Mouse (Mus musculus): ENCODE measurements around the gene Slc29a1.

Gene Slc29a1

DNA sequence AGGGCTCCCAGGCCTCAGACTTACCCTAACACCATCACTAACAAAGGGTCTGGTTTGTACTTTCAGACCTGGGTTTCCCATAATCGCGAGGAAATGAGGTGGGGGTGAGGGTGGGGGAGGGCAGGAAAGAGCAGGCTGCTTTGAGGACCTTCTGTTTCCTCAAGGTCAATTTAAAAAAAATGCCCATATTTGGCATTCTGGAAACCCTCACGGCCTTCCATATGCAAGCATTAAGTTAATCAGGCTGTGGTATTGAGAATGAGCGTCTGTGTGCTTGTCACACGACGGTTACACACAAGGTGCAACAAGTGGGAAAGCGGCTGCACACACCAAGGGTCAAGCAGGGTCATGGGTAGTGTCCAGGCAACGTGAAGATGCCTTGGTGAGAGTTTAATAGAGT lies 12.6 kb upstream of the Slc29a1 start:
- no peak for DNase-seq (ENCODE audit: low read depth, low spot score)

- no peak for DNase-seq (ENCODE audit: low read depth, low spot score)
These were observed 10.9 kb upstream of the Slc29a1 start for GRCm38 (mm10) chr17:45610144-45610866.

GRCm38 (mm10) chr17:45608396-45608795 lies 9.0 kb upstream of the Slc29a1 start:
- no peak for DNase-seq (ENCODE audit: low read depth, low spot score)

- no peak for DNase-seq (ENCODE audit: low read depth, low spot score)
These were observed 7.8 kb upstream of the Slc29a1 start for GRCm38 (mm10) chr17:45606992-45607879.

DNA sequence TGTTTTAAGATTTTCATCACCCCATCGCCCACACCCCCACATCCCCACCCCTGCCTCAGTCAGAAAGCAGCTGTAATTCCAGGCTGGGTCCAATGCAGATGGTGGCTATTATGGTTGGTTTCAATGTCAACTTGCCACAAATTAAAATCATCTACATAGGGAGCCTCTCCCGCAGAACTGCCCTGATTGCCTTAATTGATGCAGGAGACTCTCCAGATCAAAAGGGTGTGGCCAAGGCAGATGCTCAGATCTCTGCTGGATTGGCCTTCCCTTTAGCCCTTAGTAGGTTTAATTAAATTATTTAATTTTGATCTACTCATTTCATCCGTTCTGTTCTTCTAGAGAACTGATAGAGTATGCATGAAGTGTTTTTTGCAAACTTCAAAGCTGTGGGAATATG lies 3.6 kb upstream of the Slc29a1 start:
- no peak for DNase-seq (ENCODE audit: low read depth, low spot score)

DNA sequence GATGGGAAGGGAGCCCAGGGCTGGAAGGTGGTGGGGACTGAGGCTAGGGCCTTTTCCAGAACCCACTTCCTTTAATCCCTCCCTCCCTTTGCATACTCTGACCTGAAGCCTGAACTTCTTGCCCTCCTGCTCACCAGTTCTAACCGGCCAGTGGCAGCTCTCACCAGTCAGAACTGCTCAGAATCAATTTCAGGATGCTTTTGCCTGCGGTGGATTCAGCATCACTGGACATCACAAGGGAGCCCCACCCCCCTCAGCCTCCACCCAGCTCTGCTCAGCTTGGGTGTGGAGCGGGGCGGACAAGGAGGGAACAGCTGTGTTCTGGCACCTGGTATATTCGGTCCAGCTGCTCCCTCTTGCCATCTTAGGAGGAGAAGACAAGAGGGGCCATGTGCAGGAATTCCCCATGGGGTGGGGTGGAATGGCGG lies 2.5 kb upstream of the Slc29a1 start, which contains the start of gene Mymx:
Mymx (minus strand) TSS at position 226 of the 428 bp plus-strand sequence.
- DNase-seq (ENCODE audit: low read depth, low spot score) = no peak

- DNase-seq (ENCODE audit: low read depth, low spot score) = no peak
These were observed 1.9 kb upstream of the Slc29a1 start for GRCm38 (mm10) chr17:45601325-45601724.

DNA sequence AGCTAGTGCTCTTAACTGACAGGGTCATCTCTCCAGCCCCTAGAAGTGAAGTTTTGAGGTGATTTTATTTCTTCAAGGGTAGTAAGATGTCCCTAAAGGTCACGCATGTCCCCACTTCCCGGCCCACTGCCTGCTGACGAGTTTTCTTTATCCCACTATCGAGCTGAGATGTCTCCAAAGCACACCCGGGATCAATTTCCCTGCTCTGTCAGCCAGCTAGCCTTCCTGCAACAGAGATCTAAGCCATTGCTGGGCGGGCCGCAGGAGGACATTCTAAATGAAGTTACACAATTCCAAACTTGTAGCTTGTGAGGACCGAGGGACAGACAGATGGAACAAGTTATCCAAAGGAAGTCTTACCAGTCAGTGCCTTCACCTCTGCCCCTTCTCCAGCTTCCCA lies 861 bp upstream of the Slc29a1 start:
- DNase-seq (ENCODE audit: low read depth, low spot score) = no peak

GRCm38 (mm10) chr17:45598891-45599290 lies 515 bp downstream of the Slc29a1 start:
- DNase-seq (ENCODE audit: low read depth, low spot score) = no peak

- no peak for DNase-seq (ENCODE audit: low read depth, low spot score)
These were observed 1.0 kb downstream of the Slc29a1 start for GRCm38 (mm10) chr17:45598376-45598775.

GRCm38 (mm10) chr17:45597787-45598186 lies 1.6 kb downstream of the Slc29a1 start:
- peak; percentile 36 for DNase-seq (ENCODE audit: low read depth, low spot score)

DNA sequence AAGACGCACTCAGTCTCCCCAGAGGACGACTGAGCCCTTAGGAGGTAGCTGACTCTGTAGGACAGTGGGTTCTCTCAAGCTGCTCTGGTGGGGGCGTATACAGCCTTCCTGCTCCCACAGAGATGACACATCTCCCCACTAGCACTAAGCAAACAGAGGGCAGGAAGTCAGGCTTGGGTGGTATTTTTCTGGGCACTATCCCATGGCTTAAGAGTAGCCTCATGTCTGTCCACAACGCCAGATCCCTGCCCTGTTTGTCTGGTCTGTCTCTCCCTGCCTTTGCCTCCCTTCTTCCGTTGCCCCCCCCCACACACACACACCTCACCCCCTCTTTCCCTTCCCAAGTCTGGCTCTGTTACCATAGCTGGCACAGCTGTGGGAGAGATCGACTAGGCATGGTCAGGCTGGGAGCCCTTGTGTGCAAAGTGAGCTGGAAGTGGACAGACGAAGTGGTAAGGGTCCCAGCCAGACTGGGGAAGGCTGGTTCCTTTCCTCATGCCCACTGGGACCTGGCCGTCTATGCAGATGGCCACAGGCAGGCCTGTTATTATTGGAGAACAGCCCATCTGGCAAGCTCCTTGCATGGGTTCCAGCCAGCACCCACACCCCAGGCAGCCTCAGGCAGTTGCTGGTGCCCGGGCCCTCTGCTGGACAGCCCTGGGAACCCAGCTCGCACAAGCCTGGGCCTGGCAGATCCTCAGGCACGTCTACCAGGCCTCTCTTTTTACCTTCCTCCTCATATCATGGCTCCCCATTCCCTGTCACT lies 2.6 kb downstream of the Slc29a1 start:
- peak; percentile 65 for DNase-seq (ENCODE audit: low read depth, low spot score)

- no peak for DNase-seq (ENCODE audit: low read depth, low spot score)
These were observed 3.5 kb downstream of the Slc29a1 start for GRCm38 (mm10) chr17:45595736-45596390.

DNA sequence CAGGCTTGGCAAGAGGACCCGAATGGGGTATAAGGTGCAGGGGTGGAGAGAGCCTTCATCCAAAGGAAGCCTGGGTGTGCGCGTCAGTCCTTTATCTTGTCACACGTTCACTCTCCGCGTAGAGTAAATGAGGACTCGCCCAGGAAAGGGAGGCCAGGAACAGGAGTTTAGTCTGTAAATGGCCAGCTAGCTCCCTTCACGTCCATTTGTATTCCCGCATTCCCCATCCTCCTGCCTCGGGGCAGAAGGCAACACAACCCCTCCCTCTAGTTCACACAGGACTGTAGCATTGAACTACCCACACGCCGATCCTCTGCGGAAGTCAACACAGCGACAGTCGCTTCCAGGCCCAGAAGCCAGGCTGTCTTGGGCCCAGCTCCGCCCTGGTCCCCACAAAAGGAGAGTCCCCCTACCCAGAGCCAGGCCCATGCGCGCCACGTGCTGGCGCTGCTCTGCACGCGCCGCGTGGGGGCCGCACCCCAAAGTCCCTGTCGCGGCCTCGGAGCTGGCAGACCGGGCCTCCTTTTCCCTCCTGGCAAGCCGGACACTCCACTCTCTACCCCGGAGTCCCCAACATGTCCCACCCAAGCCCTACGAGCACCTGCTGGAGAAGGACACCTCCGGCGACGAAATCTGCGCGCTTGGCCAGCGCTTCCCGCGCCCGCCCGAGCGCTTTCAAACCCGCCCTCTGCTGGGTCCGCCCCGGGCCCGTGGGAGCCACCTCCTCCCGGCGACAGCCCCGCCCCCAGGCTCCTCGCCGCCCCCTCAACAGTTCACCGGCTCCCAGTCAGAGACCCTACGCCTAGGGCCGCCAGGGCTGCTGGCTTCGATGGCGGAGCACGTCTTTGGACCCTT lies 4.3 kb downstream of the Slc29a1 start:
- peak; percentile 81 for DNase-seq (ENCODE audit: low read depth, low spot score)

DNA sequence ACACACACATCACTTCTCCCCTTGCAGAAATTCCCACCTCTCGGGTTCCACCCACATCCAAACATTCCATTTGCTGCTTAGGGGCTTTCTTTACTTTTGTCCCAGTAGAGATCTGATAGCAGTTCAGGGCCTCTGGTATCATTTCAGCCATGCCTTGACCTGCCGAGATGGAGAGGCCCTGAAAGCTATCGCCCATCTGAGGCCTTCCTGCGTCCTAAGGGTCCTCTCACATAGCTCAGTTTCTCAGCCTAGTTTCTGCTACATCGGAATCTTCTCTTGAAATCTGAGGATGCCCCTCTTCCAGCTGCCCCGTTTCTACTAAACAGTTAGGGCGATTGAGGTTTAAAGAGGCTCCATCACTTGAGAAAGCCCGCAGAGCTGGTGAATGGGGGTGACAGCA lies 5.2 kb downstream of the Slc29a1 start:
- DNase-seq (ENCODE audit: low read depth, low spot score) = peak; percentile 47

GRCm38 (mm10) chr17:45593479-45593878 lies 5.9 kb downstream of the Slc29a1 start:
- DNase-seq (ENCODE audit: low read depth, low spot score) = peak; percentile 86

- no peak for DNase-seq (ENCODE audit: low read depth, low spot score)
These were observed 6.6 kb downstream of the Slc29a1 start for GRCm38 (mm10) chr17:45592606-45593431.

- DNase-seq (ENCODE audit: low read depth, low spot score) = peak; percentile 70
These were observed 7.5 kb downstream of the Slc29a1 start for GRCm38 (mm10) chr17:45591701-45592605.

Measured in A20 (cell line).